Mouse (Mus musculus) kidney, postnatal 36 days (tissue): ENCODE results near the gene Pcf11.

ENCODE experiments used
- DNase-seq, 2 experiments: peaks; one replicate each; pipeline ENCODE4 v3.0.0; 2021 to 2022; ENCODE audit warnings: mixed read lengths in 2 of 2

The Pcf11 gene

DNA sequence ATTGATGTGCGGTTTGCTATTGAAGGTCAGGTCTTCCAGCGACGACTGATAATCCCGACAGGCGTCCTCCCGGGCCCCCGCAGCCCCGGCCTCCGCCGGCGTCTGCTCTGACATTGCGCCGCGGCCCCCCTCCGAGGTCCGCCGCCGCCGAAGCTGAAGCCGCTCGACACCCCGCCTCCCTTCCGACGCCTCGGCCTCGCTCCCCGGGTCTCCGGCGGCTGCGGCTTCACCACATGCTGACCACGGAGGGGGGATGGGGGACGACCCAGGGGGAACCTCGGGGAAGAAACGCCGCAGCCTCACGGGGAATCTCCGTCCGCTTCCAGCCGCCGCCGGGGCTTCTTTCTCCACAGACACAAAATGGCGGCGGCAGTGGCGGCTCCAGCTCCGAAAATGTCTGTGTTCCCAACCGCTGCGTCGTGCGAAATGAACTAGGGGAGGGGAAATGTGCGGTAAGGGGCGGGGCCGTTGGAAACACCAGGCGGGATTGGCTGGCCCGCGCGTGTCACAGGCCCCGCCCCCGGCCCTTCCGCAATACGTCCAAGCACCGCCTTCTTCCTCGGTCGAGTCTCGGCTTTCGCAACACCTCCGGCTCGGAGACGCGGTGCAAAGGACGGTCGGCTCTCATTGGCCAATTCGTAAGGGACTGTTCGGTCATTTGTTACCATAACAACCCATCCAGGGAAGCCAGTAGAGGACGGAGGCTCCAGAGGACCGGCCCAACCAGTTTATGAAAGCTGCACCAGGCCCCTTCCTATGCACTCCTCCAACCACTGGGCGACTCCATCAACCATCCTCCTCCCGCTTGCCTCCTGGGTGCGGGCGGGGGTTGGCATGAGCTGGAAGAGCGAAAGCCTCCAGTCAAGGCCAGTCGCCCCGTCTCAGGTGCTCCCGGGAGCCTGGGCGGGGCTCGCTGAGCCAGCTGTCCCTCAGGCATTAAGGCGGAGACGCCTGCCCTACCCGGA lies at the start of gene Pcf11:
Gene Pcf11, minus strand, starts transcription at position 428 of the 965 bp plus-strand sequence.
- peak; percentile 98 to 99 for DNase-seq

DNA sequence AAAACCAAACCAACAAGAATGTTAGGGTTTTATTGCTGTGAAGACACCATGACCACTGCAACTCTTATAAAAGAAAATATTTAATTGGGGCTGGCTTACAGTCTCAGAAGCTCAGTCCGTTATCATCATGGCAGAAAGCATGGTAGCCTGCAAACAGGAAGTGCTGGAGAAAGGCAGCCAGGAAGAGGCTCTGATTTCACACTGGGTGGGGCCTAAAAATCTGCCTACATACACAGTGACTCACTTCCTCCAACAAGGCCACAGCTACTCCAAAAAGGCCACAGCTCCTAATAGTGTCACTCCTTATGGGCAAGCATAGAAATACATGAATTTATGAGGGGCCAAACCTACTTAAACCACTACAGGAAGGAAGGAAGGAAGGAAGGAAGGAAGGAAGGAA lies 45.3 kb upstream of the Pcf11 start:
- no peak for DNase-seq

GRCm38 (mm10) chr7:92711593-92711992 lies 41.9 kb upstream of the Pcf11 start:
- no peak for DNase-seq

DNA sequence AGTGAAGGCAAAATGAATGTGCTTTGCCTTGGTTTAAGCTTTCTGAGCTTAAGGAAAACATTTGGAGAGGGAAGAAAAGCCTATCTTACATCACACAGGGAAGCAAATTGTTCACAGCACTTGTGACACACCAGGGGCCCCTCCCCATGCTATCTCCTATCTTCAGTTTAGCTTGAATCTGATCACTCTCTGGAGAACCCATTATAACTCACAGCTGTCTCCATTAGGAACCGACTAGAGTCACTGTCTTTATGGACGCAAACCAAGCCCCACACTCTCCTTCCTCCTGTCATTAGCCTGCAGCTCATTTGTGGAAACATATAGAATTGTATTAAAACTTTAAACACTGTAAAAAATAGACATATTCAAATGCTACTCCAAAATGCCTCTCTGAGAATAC lies 39.8 kb upstream of the Pcf11 start:
- DNase-seq = no peak

DNA sequence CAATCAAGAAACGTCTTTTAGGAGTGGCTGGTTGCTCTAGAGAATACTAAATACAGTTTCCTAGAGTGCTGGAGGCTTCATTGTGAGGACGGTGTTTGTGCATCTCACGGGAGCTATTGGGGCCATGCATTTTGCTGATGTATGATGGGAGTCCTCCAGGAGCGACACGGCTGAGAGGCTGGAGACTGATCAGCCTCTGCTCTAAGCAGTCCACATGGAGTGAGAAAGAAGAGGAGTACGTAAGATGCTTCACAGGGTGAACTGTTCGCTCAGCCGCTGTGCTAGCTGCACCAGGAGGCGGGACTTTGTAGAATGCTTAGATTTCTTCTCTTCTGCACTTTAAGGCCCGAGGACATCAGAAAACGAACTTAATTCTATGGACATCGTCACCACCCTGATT lies 37.0 kb upstream of the Pcf11 start:
- no peak for DNase-seq

DNA sequence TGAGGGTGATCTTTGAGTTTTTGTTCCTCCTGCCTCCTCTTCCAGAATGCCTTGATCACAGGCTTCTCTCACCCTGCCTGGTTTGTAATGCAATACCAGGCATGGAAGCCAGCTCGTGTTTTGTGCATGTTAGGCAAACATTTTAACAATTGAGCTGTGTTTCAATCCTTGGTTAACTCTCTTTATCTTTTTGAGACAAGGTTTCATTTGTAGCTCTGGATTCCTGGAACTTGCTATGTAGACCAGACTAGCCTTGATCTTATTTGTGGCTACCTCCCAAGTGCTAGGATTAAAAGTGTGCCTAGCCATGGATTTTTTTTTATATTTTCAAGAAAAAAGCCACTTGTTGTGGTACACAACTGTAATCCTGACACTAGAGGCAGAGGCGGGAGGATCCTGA lies 35.8 kb upstream of the Pcf11 start:
- no peak for DNase-seq

- no peak for DNase-seq
These were observed 33.9 kb upstream of the Pcf11 start for GRCm38 (mm10) chr7:92703661-92704060.

DNA sequence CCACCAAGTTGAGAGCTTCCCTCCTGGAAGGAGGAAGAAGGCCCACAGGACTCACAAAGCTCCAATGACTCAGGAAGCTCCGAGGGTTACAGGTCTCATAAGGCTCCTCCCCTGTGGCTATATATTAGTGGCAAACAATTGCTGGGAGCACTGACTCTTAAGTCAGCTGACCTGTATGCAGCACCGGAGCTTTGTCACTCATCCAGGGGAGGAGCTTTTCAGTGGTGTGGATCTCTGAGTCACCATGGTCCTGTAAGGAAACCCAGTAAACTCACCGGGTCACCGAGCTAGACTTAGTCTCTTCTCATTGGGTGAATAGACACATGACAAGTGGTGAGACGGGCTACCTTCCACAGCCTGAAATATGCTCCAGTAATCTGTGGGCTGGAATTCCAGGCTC lies 29.0 kb upstream of the Pcf11 start:
- no peak for DNase-seq

DNA sequence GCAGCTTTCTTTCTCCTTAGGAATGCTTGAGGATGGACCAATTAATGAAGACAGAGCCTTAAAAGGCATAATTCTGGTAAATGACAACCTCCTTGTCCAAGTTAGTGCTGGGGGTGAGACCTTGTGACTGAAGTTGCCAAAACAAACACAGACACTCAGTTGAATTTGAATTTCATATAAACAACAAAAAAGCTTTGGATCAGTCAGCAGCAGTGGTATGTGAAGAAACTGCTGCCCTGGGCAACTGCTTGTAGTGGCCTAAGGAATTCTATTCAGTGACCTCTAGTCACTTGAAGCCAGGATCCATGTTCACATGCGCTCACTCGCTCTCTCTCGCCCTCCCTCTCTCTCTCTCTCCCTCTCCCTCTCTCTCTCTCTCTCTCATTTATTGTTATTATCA lies 26.7 kb upstream of the Pcf11 start:
- peak; percentile 10 to 18 for DNase-seq

DNA sequence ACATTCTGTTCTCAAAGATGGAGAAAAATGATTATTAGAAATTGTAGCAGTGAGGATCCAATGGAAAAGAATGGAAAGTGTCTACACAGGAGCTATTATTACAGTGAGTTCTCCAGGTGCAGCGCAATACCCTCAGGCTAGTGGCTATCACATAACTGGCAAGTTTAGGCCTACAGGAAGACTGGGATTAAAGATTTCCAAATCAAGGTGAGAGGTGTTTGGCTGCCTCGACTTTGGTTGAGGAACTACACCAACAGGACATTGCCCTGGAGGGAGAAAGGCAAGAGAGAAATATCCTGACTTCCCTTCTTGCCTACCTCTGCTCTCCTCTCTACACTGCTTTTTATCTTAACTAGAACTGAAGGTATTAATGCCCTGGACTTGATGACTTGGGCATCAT lies 19.4 kb upstream of the Pcf11 start:
- no peak for DNase-seq

DNA sequence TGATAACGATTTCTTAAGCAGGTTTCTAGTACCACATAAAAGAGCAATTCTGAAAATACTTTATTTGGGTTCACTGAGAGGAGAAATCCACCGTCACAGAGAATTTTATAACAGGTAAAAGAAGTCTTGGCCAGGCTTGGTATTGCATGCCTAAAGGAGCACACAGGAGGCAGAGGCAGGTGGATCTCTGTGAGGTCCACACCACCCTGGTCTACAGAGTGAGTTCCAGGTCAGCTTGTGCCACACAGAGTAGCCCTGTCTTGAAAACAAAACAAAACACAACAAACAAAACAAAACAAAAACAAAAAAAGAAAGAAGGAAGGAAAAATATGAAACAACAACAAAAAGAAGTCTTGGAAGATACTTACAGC lies 18.6 kb upstream of the Pcf11 start:
- no peak for DNase-seq

- no peak for DNase-seq
These were observed 18.0 kb upstream of the Pcf11 start for GRCm38 (mm10) chr7:92687556-92688298.

GRCm38 (mm10) chr7:92677346-92677745 lies 7.6 kb upstream of the Pcf11 start:
- peak in 1 of 2 experiments; percentile 12 for DNase-seq

GRCm38 (mm10) chr7:92675131-92675530 lies 5.4 kb upstream of the Pcf11 start:
- DNase-seq = no peak

DNA sequence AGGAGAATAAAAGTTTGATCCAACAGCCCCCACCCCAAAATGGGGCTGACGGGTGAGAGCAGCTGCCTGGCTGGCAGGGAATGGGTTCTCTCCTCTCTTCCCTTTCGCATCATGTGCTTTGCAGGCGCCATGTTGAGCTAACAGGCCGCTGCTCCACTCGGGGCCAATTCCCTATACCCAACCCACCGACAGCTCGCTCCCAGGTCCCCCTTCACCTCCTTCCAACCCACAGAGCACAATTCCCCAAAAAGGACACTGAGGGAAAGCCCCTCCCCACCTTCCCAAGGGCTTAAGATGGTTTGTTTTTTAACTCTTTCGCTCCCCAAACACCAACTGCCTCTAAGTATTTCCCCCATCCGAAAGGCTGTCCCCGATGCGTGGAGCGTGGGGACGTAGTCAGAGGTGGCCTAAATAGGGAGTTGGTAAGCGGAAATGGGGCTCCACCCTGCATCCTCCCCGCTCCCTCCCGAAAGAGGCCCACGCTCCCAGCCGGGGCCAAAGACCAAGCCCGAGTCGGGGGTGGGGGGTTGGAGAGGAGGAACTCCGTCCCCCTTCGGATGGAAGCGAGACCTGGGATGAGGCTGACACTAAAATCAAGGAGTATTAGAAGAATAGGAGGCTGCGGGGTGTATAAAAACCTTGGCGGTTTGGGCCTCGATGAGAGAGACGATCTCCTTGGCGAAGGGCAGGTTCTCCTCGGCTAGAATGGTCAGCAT lies 785 bp downstream of the Pcf11 start:
- DNase-seq = peak; percentile 47 to 70

DNA sequence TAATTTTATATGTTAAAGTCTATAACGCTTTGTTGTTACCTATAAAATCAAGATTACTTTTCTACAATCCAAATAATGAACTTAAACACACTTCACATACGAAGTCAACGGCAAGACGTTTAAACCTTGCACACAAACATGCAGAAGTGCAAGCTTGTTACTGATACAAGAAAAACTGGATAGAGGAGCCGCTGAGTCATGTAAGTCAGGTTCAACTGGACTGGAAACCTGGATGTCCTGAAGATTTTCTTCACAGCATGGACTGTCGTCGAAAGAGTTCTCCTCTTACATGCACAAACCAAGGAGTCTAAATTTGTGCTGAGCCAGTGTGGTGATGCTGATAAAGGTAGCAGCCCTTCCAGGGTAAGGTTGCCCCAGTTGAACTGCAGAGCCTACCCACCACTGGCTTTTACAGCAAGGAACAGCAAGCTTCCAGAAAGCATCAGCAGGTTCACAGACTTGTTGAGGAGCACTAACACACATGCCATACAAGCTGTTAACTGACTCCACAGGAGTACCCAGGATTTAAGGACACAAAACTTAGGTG lies 3.4 kb downstream of the Pcf11 start:
- no peak for DNase-seq

GRCm38 (mm10) chr7:92658050-92658449 lies 11.7 kb downstream of the Pcf11 start:
- no peak for DNase-seq

DNA sequence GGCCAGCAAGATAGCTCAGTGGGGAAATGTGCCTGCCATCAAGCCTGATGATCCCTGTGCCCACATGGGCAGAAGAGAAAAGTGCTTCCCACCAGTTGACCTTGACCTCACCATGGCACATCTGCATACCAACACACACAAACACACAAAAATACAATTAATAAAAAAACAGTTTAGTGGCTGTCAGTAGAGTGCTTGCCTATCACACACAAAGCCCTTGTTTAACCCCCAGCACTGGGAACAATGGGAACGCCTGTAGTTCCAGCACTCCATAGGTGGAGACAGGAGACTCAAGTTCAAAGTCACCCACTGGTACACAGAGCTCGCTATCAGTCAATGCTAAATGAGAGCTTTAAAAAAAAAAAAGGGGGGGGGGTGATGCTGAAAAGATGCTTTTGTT lies 13.3 kb downstream of the Pcf11 start:
- DNase-seq = no peak

- no peak for DNase-seq
These were observed 16.4 kb downstream of the Pcf11 start for GRCm38 (mm10) chr7:92653329-92653728.

DNA sequence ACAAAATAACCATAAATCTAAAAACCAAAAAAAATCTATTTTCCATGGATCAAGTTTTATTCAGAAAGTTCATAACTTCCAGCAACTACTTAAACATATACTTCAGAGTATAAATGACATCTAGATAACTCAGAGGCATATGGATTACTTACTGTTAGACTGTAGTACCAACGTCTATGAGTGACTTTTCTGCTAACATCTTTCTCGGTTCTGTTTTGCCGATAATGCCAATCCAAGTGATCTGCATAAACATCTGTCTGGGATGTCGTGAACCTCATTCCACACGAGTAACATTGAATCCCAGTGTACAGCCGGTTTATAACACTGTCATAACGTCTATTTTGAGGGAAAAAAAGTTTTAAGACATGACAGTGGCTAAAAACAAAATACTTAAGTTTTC lies 21.9 kb downstream of the Pcf11 start:
- DNase-seq = no peak

- no peak for DNase-seq
These were observed 27.4 kb downstream of the Pcf11 start for GRCm38 (mm10) chr7:92642358-92642757.

GRCm38 (mm10) chr7:92638050-92638449 lies 31.7 kb downstream of the Pcf11 start:
- DNase-seq = no peak

- DNase-seq = peak; percentile 95 to 96
These were observed 32.6 kb downstream of the Pcf11 start, which contains the start of gene Ankrd42 for GRCm38 (mm10) chr7:92637021-92637625. Gene Ankrd42, minus strand, starts transcription at chr7:92637142.
